Mouse (Mus musculus) forebrain, embryonic 14.5 days (tissue): Measurements from ENCODE around the gene Il16. TPM values are rescaled to one million over a fixed set of nuclear protein-coding genes. Genes with fewer than 3 reads are reported as not detected.

ENCODE experiments used
- ATAC-seq: fragments of 200-750 bp; cut with Nextera tagmentation; 2 replicates; pipeline ENCODE4 v1.8.0; 2017; ENCODE audit warnings: mild to moderate bottlenecking, moderate library complexity
- DNase-seq: peaks from one replicate; pipeline ENCODE4 v3.0.0-alpha.2; 2015; ENCODE audit warnings: low spot score
- H3K27ac ChIP-seq: fragments of 300-500 bp; sonication (generic); 2 replicates; pipeline ENCODE4 v1.5.1; 2014; ENCODE audit warnings: low read depth, mild to moderate bottlenecking, control low read depth, low read length, moderate library complexity
- H3K27me3 ChIP-seq: fragments of 300-500 bp; sonication (generic); replicated peaks from 2 replicates; pipeline ENCODE4 v1.6.1; 2014; ENCODE audit warnings: low read length, control low read depth, mixed read lengths; ENCODE audit not compliant: control insufficient read depth, insufficient read depth
- H3K36me3 ChIP-seq: fragments of 300-500 bp; sonication (generic); 2 replicates; pipeline ENCODE4 v1.6.1; 2014; ENCODE audit warnings: low read length, control low read depth; ENCODE audit not compliant: control insufficient read depth, insufficient read depth
- H3K4me1 ChIP-seq: fragments of 300-500 bp; sonication (generic); 2 replicates; pipeline ENCODE4 v1.6.1; 2014; ENCODE audit warnings: antibody characterized with exemption, low read length, control low read depth; ENCODE audit not compliant: control insufficient read depth, insufficient read depth
- H3K4me2 ChIP-seq: fragments of 300-500 bp; sonication (generic); 2 replicates; pipeline ENCODE4 v1.6.1; 2014; ENCODE audit warnings: mild to moderate bottlenecking, control low read depth, low read length
- H3K4me3 ChIP-seq: fragments of 300-500 bp; sonication (generic); 2 replicates; pipeline ENCODE4 v1.5.1; 2014; ENCODE audit warnings: low read depth, low read length, control low read depth
- H3K9ac ChIP-seq: fragments of 300-500 bp; sonication (generic); 2 replicates; pipeline ENCODE4 v1.6.1; 2014; ENCODE audit warnings: mild to moderate bottlenecking, low read length, control low read depth, moderate library complexity
- H3K9me3 ChIP-seq: fragments of 300-500 bp; sonication (generic); replicated peaks from 2 replicates; pipeline ENCODE4 v1.6.1; 2016; ENCODE audit warnings: low read length, control low read depth, mixed read lengths; ENCODE audit not compliant: control insufficient read depth
- WGBS: fragments of 180-500 bp; shearing (Covaris S2); extraction: QIAGEN DNeasy Blood & Tissue Kit; methylation state at CpG from one replicate; pipeline ENCODE4 v1.1.7; 2014; 5-methylcytosine and 5-hydroxymethylcytosine counted together
- polyA plus RNA-seq: library from polyadenylated mRNA; unstranded; fragments of >200 nt; fragmentation: Nextera tagmentation; extraction: Ambion mirVana; gene quantifications from 2 replicates; pipeline ENCODE4 v1.2.1, GENCODE M21; 2014

Il16 gene
- polyA plus RNA-seq, 1 experiment from 2014 or later, result 0.91 TPM

DNA sequence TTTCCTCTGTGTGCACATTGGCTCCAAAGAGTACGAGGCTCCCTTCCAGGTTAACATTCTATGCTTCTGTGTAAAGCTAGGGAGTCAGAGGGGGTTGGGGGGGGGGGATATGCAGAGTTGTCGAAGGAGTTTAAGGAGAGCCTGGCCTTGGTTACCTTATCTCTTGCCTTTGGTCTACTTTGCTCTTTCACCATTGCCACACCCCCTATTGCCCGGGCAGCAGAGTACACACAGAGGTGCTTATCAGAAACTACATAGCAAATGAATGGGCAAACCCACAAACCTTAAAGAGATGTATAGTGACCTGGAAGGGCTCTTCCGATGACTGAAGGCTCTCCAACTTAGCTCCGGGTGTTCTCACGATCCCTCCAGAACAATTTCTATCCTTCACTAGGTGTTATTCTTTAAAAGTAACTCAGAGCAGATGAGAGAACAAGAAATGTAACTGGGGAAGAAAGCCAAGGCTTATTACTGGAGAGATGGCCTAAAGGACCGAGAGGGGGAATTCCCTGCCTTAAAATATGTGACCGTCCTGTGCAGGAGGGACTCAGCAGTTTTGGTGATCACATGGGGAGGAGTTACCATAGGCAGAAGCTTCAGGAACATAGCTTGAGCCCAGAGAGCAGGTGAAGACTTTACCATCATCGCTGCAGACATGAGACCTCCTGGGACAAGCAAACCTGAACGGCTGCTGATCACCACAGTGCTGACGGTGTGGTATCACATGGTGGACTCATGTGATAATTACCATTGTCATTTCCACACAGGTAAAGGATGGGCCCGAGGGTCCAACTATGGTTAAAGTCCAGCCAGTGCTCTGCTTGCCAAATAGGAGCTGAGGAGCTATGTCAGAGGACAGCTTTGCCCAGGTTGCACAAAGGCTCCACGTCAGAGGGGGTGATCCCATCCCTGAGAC is 146.3 kb downstream of the Il16 start:
- 89% methylated on average over 13 of the region's 13 CpGs for WGBS
- no peak overlapping the region for H3K4me3 ChIP-seq
- ATAC-seq (no peak; the same call in 1 of the 2 replicates), DNase-seq (no peak)
- no peaks in the 10 kb centered on the region for H3K9me3 ChIP-seq
- no peaks in the 10 kb centered on the region for H3K4me1 ChIP-seq
- H3K9ac ChIP-seq, result no peak overlapping the region
- H3K27ac ChIP-seq, result no peak overlapping the region
- H3K4me2 ChIP-seq, result no peak overlapping the region
- no peaks in the 10 kb centered on the region for H3K36me3 ChIP-seq
- H3K27me3 ChIP-seq, result no peaks in the 10 kb centered on the region

DNA sequence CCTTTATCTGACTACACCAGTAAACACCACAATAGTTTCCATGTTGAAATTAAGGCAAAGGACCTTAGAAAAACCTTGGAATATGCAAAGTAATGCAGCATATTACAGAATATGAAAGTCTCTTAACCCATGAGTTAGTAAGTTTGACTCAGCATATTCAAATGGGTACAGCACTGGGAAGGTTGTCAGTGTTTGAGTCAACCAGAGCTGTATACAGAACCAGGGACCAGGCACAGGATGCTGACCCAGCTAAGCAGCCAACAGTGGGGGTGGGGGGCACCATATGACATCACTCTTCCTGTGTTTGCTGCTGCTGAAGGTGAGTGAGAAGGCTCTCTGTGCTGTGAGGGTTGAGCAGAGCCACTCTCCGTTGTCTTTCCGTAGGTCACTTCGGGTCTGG is 148.5 kb downstream of the Il16 start:
- 91% methylated on average over 3 of the region's 3 CpGs for WGBS
- H3K27me3 ChIP-seq, result no peaks in the 10 kb centered on the region
- DNase-seq (no peak), ATAC-seq (no peak)
- no peak overlapping the region for H3K27ac ChIP-seq
- no peaks in the 10 kb centered on the region for H3K9me3 ChIP-seq
- H3K9ac ChIP-seq, result no peak overlapping the region
- no peak overlapping the region for H3K4me2 ChIP-seq
- H3K4me1 ChIP-seq, result no peaks in the 10 kb centered on the region
- H3K4me3 ChIP-seq, result no peak overlapping the region
- H3K36me3 ChIP-seq, result no peaks in the 10 kb centered on the region

DNA sequence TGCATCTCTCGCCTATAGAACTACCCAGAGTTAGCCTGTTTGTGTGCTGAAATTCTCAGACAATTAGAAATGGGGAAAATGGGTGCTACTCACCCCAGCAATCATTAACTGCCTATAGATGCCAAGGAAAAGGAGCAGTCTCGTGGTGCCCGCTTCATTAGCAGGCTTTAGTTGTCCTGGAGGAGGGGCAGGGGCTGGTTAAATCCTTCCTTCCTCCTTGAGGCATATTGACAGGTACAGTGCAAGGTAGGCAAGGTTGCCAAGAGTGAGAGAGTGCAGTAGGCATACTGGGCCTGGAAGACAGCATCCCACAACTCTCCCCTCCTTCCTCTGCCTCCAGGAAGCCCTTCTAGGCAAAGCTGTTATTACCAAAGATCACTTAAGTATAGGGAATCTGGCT is 151.5 kb downstream of the Il16 start:
- H3K4me2 ChIP-seq, result no peak overlapping the region
- H3K9me3 ChIP-seq, result no peaks in the 10 kb centered on the region
- ATAC-seq (no peak), DNase-seq (no peak)
- H3K27ac ChIP-seq, result no peak overlapping the region
- H3K4me1 ChIP-seq, result no peaks in the 10 kb centered on the region
- H3K27me3 ChIP-seq, result no peaks in the 10 kb centered on the region
- 66% methylated on average over 3 of the region's 3 CpGs for WGBS
- no peaks in the 10 kb centered on the region for H3K36me3 ChIP-seq
- H3K9ac ChIP-seq, result no peak overlapping the region
- no peak overlapping the region for H3K4me3 ChIP-seq

Other genes with a start within 250 kb of the Il16 start
- 0.14 and 0.23 TPM in 2 replicates for gene Tmc3, start 160.8 kb downstream of the Il16 start, polyA plus RNA-seq
- 7.7 and 8.1 TPM in 2 replicates for gene Stard5, start 113.8 kb downstream of the Il16 start, polyA plus RNA-seq
- gene Cfap161, start 49.2 kb upstream of the Il16 start, polyA plus RNA-seq, result 0.98 and 1.5 TPM in 2 replicates
- 7.3 and 7.6 TPM in 2 replicates for gene Tlnrd1, start 138.6 kb upstream of the Il16 start, polyA plus RNA-seq
- gene Mesd, start 138.7 kb upstream of the Il16 start, polyA plus RNA-seq, result 56.2 and 62.8 TPM in 2 replicates